Mouse (Mus musculus): ENCODE results near the gene Kncn.

DNA sequence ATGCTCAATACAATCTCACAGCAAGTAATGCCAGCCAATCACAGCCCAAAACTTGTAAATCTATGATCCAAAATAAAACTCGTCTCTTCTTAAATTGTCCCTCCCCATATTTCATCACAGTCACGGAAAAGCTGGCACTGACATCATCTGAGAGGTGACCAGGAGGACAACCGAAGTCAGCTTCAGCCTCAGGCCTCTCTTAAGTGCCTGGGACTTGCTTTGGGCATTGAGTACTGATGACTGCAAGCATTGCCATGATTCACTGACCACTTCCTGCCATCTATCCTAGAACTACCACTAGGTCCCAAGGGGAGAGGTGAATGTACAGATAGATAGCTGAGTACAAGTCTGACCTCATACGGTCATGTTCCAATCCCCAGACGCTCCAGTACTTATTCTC, 38.5 kb downstream of the Kncn start:
- TF ChIP-seq GATA1 (IDR thresholded peaks at IDR 0.05; ENCODE audit: borderline replicate concordance, low read length), result no peak
- TF ChIP-seq CTCF (IDR thresholded peaks at IDR 0.05; ENCODE audit: low read depth, low read length), result no peak
- TF ChIP-seq TAL1 (conservative IDR thresholded peaks at IDR 0.05; ENCODE audit: low read depth, low read length), result no peak
- TF ChIP-seq POLR2AphosphoS5 (IDR thresholded peaks at IDR 0.05; ENCODE audit: insufficient replicate concordance, low read depth, low read length), result no peak

Measured in G1E (cell line).